Mouse (Mus musculus): ENCODE data around the gene Otol1.

DNA sequence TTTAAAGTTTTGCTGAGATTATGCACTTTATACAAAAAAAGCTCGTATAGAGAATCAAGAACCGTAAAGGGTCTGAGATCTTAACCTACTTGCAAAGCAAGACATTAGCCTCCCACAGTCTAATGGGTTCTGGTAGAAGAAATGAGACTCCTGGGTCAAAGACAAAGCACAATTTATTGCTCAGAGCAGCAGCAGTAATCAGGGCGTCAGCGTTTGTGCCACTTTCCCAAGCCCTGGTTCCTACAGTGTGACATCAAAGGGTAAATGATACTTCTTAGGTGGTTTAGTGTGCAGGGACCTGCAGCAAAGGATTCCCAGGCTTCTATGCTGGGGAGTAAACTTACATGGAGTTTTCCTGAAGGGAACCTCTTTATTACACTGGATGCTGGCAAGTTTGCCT is 13.6 kb upstream of the Otol1 start:
- no peak for TF ChIP-seq TAL1 (IDR thresholded peaks at IDR 0.05; ENCODE audit: low read length)
- no peak for TF ChIP-seq GATA1 (IDR thresholded peaks at IDR 0.05; ENCODE audit: low read length)
